Mouse (Mus musculus) neural tube, embryonic 14.5 days (tissue): ENCODE results near the gene Nfkbie. TPM values are rescaled to one million over a fixed set of nuclear protein-coding genes. Genes with fewer than 3 reads are reported as not detected.

Experiments
- ATAC-seq: fragments of 200-750 bp; cut with Nextera tagmentation; 2 replicates; pipeline ENCODE4 v1.8.0; 2017; ENCODE audit warnings: low read depth, mild to moderate bottlenecking, moderate TSS enrichment, moderate library complexity
- H3K27ac ChIP-seq: fragments of 300-500 bp; sonication (generic); 2 replicates; pipeline ENCODE4 v1.5.1; 2014; ENCODE audit warnings: low read depth, mild to moderate bottlenecking, control low read depth, low read length, moderate library complexity, mixed read lengths
- H3K27me3 ChIP-seq: fragments of 300-500 bp; sonication (generic); 2 replicates; pipeline ENCODE4 v1.6.1; 2014; ENCODE audit warnings: low read length; ENCODE audit not compliant: control insufficient read depth, insufficient read depth
- H3K36me3 ChIP-seq: fragments of 300-500 bp; sonication (generic); 2 replicates; pipeline ENCODE4 v1.6.1; 2014; ENCODE audit warnings: low read length, mixed read lengths; ENCODE audit not compliant: control insufficient read depth, insufficient read depth
- H3K4me1 ChIP-seq: fragments of 300-500 bp; sonication (generic); 2 replicates; pipeline ENCODE4 v1.6.1; 2014; ENCODE audit warnings: low read length; ENCODE audit not compliant: control insufficient read depth, insufficient read depth
- H3K4me2 ChIP-seq: fragments of 300-500 bp; sonication (generic); 2 replicates; pipeline ENCODE4 v1.6.1; 2014; ENCODE audit warnings: mild to moderate bottlenecking, low read depth, low read length, control low read depth
- H3K4me3 ChIP-seq: fragments of 300-500 bp; sonication (generic); 2 replicates; pipeline ENCODE4 v1.5.1; 2014; ENCODE audit warnings: low read depth, low read length, control low read depth, mixed read lengths
- H3K9ac ChIP-seq: fragments of 300-500 bp; sonication (generic); replicated peaks from 2 replicates; pipeline ENCODE4 v1.6.1; 2014; ENCODE audit warnings: low read depth, mild to moderate bottlenecking, control low read depth, low read length, mixed read lengths
- H3K9me3 ChIP-seq: fragments of 300-500 bp; sonication (generic); 2 replicates; pipeline ENCODE4 v1.6.1; 2016; ENCODE audit warnings: low read length; ENCODE audit not compliant: control insufficient read depth
- WGBS: fragments of 180-500 bp; shearing (Covaris S2); extraction: QIAGEN DNeasy Blood & Tissue Kit; methylation state at CpG from one replicate; pipeline ENCODE4 v1.1.7; 2014; 5-methylcytosine and 5-hydroxymethylcytosine counted together
- polyA plus RNA-seq: library from polyadenylated mRNA; unstranded; fragments of >200 nt; fragmentation: Nextera tagmentation; extraction: Ambion mirVana; gene quantifications from 2 replicates; pipeline ENCODE4 v1.2.1, GENCODE M21; 2014

Gene Nfkbie
- polyA plus RNA-seq, 1 experiment from 2014 or later: 4.2 TPM

DNA sequence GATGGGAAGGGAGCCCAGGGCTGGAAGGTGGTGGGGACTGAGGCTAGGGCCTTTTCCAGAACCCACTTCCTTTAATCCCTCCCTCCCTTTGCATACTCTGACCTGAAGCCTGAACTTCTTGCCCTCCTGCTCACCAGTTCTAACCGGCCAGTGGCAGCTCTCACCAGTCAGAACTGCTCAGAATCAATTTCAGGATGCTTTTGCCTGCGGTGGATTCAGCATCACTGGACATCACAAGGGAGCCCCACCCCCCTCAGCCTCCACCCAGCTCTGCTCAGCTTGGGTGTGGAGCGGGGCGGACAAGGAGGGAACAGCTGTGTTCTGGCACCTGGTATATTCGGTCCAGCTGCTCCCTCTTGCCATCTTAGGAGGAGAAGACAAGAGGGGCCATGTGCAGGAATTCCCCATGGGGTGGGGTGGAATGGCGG, 46.4 kb downstream of the Nfkbie start, which contains the start of gene Mymx:
Gene Mymx, minus strand, starts transcription at position 226 of the 428 bp plus-strand sequence.
- Histone ChIP-seq H3K27ac (no peak within 1 kb of the TSS), H3K4me1 (peaks cover 8% of the 10 kb centered on the region), H3K9me3 (no peaks in the 10 kb centered on the region), H3K4me3 (no peak within 1 kb of the TSS), H3K27me3 (peaks cover 6% of the 10 kb centered on the region; the same call in 1 of the 2 replicates), H3K9ac (no peak within 1 kb of the TSS), H3K4me2 (no peak within 1 kb of the TSS), H3K36me3 (no peaks in the 10 kb centered on the region)
- no peak for ATAC-seq
- 32% methylated on average over 6 of the region's 6 CpGs for WGBS

GRCm38 (mm10) chr17:45602984-45603383, 47.5 kb downstream of the Nfkbie start:
- ATAC-seq: no peak
- H3K4me2 ChIP-seq: no peak overlapping the region

DNA sequence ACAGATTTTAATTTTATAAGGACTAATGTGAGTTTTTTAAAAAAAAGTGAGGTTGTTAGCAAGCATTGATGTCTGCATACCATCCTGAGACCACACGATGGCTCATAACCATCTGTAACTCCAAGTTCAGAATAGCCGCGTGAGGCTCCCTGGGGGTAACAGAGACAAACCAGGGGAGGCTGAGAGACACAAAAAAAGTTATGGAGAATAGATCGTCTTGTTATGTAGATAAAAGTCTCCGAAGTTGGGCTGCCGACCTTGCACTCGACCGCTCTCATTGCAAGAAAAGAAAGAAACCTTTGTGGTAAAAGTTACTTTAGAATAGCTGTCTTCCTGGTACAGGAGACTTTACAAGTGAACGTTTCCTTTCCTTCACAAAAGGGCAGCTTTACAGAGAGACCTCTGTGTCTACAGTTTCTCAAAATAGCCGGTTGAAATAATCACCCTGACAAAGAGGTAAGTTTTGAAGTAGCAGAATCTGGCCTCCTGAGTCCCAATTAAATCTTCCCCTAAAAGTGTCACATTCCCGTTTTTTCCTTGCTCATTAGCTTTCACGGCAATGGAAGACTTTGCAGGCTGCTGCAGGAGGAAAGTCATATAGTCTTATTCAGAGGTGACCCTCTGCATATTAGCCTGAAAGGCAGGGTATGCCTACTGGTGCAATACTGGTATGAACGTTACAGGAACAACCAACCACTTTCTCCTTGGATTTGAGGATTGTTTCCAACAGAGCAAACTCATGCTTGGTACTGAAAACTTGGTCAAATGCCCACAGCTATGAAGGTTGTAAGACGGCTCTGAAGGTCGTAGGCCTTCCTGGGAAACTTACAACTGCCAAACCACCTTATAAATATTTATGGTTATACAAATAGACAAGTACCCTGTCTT, 51.7 kb downstream of the Nfkbie start:
- ATAC-seq: no peak
- no peaks in the 10 kb centered on the region for H3K36me3 ChIP-seq
- no peaks in the 10 kb centered on the region for H3K27me3 ChIP-seq
- 77% methylated on average over 15 of the region's 15 CpGs for WGBS
- no peak overlapping the region for H3K4me2 ChIP-seq
- H3K4me3 ChIP-seq: no peak overlapping the region
- no peaks in the 10 kb centered on the region for H3K4me1 ChIP-seq
- no peaks in the 10 kb centered on the region for H3K9me3 ChIP-seq
- no peak overlapping the region for H3K27ac ChIP-seq
- H3K9ac ChIP-seq: no peak overlapping the region

More at GRCm38 (mm10) chr17:45602984-45603383, 47.5 kb downstream of the Nfkbie start:
- no peaks in the 10 kb centered on the region for H3K36me3 ChIP-seq
- H3K4me1 ChIP-seq: peaks cover 5% of the 10 kb centered on the region
- WGBS: 78% methylated on average over 3 of the region's 3 CpGs
- no peaks in the 10 kb centered on the region for H3K9me3 ChIP-seq
- no peak overlapping the region for H3K4me3 ChIP-seq
- no peak overlapping the region for H3K9ac ChIP-seq
- peaks cover 6% of the 10 kb centered on the region; the same call in 1 of the 2 replicates for H3K27me3 ChIP-seq
- H3K27ac ChIP-seq: no peak overlapping the region

GRCm38 (mm10) chr17:45608396-45608795, 52.9 kb downstream of the Nfkbie start:
- Histone ChIP-seq H3K36me3 (no peaks in the 10 kb centered on the region), H3K9ac (no peak overlapping the region), H3K4me1 (no peaks in the 10 kb centered on the region), H3K27me3 (no peaks in the 10 kb centered on the region), H3K27ac (no peak overlapping the region), H3K4me3 (no peak overlapping the region), H3K9me3 (no peaks in the 10 kb centered on the region), H3K4me2 (no peak overlapping the region)
- WGBS: 93% methylated on average over 4 of the region's 4 CpGs
- ATAC-seq: no peak

DNA sequence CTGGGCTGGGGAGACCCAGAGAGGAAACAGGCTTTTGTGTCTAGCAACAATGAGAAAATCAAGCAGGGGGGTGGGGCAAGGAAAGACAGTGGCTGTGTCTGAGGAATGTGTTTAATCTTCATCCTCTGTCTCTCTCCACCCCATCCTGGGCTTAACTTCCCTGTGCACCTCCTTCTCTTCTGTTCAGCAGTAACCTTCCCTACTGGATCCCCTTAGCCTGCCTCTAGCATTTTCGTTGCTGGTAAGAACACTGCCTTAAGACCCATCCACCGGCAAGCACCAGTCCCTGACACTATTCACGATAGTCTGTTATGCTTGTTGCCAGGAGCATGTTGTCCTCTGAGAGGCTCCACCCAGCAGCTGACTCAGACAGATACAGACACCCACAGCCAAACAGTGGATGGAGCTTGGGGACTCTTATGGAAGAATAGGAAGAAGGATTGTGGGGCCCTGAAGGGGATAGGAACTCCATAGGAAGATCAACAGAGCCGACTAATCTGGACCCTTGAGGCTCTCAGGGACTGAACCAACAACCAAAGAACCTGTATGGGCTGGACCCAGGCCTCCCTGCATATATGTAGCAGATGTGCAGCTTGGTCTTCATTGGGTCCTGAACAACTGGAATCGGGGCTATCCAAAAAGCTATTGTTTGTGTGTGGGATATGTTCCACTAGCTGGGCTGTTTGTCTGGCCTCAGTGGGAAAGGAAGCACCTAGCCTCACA, 54.8 kb downstream of the Nfkbie start:
- Histone ChIP-seq H3K4me2 (no peak overlapping the region), H3K27me3 (no peaks in the 10 kb centered on the region), H3K4me3 (no peak overlapping the region), H3K27ac (no peak overlapping the region), H3K4me1 (no peaks in the 10 kb centered on the region), H3K9me3 (no peaks in the 10 kb centered on the region), H3K36me3 (no peaks in the 10 kb centered on the region), H3K9ac (no peak overlapping the region)
- no peak for ATAC-seq
- whole genome bisulfite sequencing: 49% methylated on average over 5 of the region's 5 CpGs

- no peak overlapping the region for H3K27ac ChIP-seq
- H3K4me3 ChIP-seq: no peak overlapping the region
- H3K4me2 ChIP-seq: no peak overlapping the region
- no peak overlapping the region for H3K9ac ChIP-seq
- H3K27me3 ChIP-seq: no peaks in the 10 kb centered on the region
- H3K4me1 ChIP-seq: no peaks in the 10 kb centered on the region
- no peaks in the 10 kb centered on the region for H3K36me3 ChIP-seq
- 88% methylated on average over 8 of the region's 8 CpGs for WGBS
- no peak for ATAC-seq
- no peaks in the 10 kb centered on the region for H3K9me3 ChIP-seq
These were observed 56.5 kb downstream of the Nfkbie start for GRCm38 (mm10) chr17:45612008-45612407.

Other genes starting within 250 kb of the Nfkbie start
- 68.9 and 69.1 TPM in 2 replicates for gene Cdc5l, start 122.0 kb upstream of the Nfkbie start, polyA plus RNA-seq
- gene Spats1, start 80.3 kb upstream of the Nfkbie start, polyA plus RNA-seq: 2.6 and 2.8 TPM in 2 replicates
- 14.0 and 15.3 TPM in 2 replicates for gene Aars2, start 48.9 kb upstream of the Nfkbie start, polyA plus RNA-seq
- 3.2 and 4.2 TPM in 2 replicates for gene Tcte1, start 32.3 kb upstream of the Nfkbie start, polyA plus RNA-seq
- 14.3 and 15.0 TPM in 2 replicates for gene Tmem151b, start 6.0 kb upstream of the Nfkbie start, polyA plus RNA-seq
- gene Slc35b2, start 8.2 kb downstream of the Nfkbie start, polyA plus RNA-seq: 72.2 and 79.3 TPM in 2 replicates
- 1,278 and 1,406 TPM in 2 replicates for gene Hsp90ab1, start 17.6 kb downstream of the Nfkbie start, polyA plus RNA-seq
- 29.1 and 35.9 TPM in 2 replicates for gene Slc29a1, start 43.9 kb downstream of the Nfkbie start, polyA plus RNA-seq
- gene Mymx, start 46.4 kb downstream of the Nfkbie start, polyA plus RNA-seq: 0.44 and 1.0 TPM in 2 replicates
- gene Capn11, start 103.6 kb downstream of the Nfkbie start, polyA plus RNA-seq: 3.4 TPM in 1 of 2 replicates, not detected in the other
- 110 and 129 TPM in 2 replicates for gene Mrpl14, start 130.6 kb downstream of the Nfkbie start, polyA plus RNA-seq
- 108 and 117 TPM in 2 replicates for gene Tmem63b, start 131.2 kb downstream of the Nfkbie start, polyA plus RNA-seq
- gene 1600014C23Rik, start 178.1 kb downstream of the Nfkbie start, polyA plus RNA-seq: not detected in 2 replicates